Mouse (Mus musculus) kidney, embryonic 14.5 days (tissue): ENCODE results near the gene Gm49322. TPM values are rescaled to one million over a fixed set of nuclear protein-coding genes. Genes with fewer than 3 reads are reported as not detected.

Source experiments
- ATAC-seq: fragments of 200-750 bp; cut with Nextera tagmentation; 2 replicates; pipeline ENCODE4 v1.8.0; 2017; ENCODE audit warnings: moderate number of reproducible peaks, mild to moderate bottlenecking, moderate TSS enrichment, moderate library complexity; ENCODE audit not compliant: low FRiP score, low TSS enrichment
- H3K27ac ChIP-seq: fragments of 300-500 bp; sonication (generic); 2 replicates; pipeline ENCODE4 v1.5.1; 2014; ENCODE audit warnings: low read depth, mild to moderate bottlenecking, low read length, moderate library complexity, mixed read lengths
- H3K27me3 ChIP-seq: fragments of 300-500 bp; sonication (generic); 2 replicates; pipeline ENCODE4 v1.6.1; 2014; ENCODE audit warnings: mild to moderate bottlenecking, low read length; ENCODE audit not compliant: control insufficient read depth, insufficient read depth
- H3K36me3 ChIP-seq: fragments of 300-500 bp; sonication (generic); 2 replicates; pipeline ENCODE4 v1.6.1; 2014; ENCODE audit warnings: low read length, mixed read lengths; ENCODE audit not compliant: control insufficient read depth, insufficient read depth
- H3K4me1 ChIP-seq: fragments of 300-500 bp; sonication (generic); 2 replicates; pipeline ENCODE4 v1.6.1; 2014; ENCODE audit warnings: low read length, mixed read lengths; ENCODE audit not compliant: control insufficient read depth, insufficient read depth
- H3K4me2 ChIP-seq: fragments of 300-500 bp; sonication (generic); replicated peaks from 2 replicates; pipeline ENCODE4 v1.6.1; 2014; ENCODE audit warnings: low read depth, mild to moderate bottlenecking, low read length
- H3K4me3 ChIP-seq: fragments of 300-500 bp; sonication (generic); 2 replicates; pipeline ENCODE4 v1.5.1; 2014; ENCODE audit warnings: mild to moderate bottlenecking, low read length
- H3K9ac ChIP-seq: fragments of 300-500 bp; sonication (generic); 2 replicates; pipeline ENCODE4 v1.6.1; 2014; ENCODE audit warnings: low read depth, mild to moderate bottlenecking, low read length, moderate library complexity
- H3K9me3 ChIP-seq: fragments of 300-500 bp; sonication (generic); 2 replicates; pipeline ENCODE4 v1.6.1; 2016; ENCODE audit warnings: low read length; ENCODE audit not compliant: control insufficient read depth
- WGBS: fragments of 180-500 bp; shearing (Covaris S2); extraction: QIAGEN DNeasy Blood & Tissue Kit; methylation state at CpG from one replicate; pipeline ENCODE4 v1.1.7; 2014; 5-methylcytosine and 5-hydroxymethylcytosine counted together
- polyA plus RNA-seq: library from polyadenylated mRNA; unstranded; fragments of >200 nt; fragmentation: Nextera tagmentation; extraction: Ambion mirVana; gene quantifications from 2 replicates; pipeline ENCODE4 v1.2.1, GENCODE M21; 2014

Gm49322 gene
- polyA plus RNA-seq, 1 experiment from 2014 or later = 2.5 TPM

DNA sequence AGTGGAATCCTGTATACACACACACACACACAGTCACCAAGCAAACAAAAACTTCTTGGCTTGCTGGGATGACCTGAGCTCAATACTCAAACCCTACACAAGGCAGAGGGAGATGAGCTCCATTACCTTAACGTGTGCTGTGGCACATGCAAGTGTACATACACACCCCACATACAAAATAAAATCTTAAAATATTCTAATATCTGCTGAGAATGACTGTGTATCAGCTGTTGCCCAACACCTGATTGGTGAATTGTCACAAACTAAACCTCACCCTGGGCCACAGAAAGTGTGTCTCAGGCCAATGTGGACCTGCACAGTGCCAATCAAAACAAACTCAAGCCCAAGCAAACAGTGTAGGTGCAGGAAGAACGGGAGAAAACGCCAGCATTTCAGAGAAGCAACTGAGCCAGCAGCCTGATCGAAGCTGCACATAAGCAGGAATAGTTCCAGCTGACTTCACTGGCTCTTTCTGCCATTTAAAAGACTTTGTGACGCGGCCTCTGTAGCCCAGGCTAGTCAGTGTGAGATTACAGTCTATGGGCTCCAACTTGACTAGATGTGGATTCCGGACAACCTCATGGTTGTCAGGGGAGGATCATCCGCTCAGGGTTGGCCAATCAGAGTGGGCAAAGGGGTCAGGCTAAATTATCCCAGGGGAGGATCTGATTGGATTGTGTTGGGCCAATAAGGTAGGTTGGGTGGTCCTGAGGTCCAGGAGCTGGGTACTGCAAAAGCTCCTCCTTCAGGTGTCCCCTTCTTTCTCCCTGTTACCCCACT lies 13.8 kb downstream of the Gm49322 start:
- Histone ChIP-seq H3K27ac (no peak overlapping the region), H3K27me3 (no peaks in the 10 kb centered on the region), H3K9ac (no peak overlapping the region), H3K4me1 (peaks cover 13% of the 10 kb centered on the region), H3K9me3 (no peaks in the 10 kb centered on the region), H3K36me3 (peaks cover 14% of the 10 kb centered on the region), H3K4me3 (no peak overlapping the region), H3K4me2 (no peak overlapping the region)
- ATAC-seq = no peak
- 27% methylated on average over 8 of the region's 8 CpGs for WGBS

DNA sequence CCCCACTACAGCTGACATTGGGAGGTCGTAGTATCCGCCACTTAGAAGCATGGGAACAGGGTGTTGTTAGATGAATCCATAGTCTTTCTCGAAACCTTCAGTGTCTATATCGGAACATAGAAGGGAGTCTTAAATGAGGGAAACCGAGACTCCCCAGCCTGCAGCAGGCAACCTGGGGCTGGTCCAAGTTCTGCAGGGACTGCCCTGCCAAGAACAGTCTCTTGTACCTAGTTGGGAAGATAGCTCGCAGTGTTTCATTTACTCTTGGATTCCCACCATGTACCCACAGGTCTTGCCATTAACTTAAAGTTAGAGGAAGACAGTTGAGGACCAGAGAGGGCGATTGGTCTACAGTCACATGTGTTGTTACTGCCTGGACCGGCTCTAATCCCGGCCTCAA lies 14.5 kb downstream of the Gm49322 start:
- Histone ChIP-seq H3K4me1 (peaks cover 20% of the 10 kb centered on the region), H3K27me3 (no peaks in the 10 kb centered on the region), H3K9me3 (no peaks in the 10 kb centered on the region), H3K4me2 (no peak overlapping the region), H3K9ac (no peak overlapping the region), H3K27ac (no peak overlapping the region), H3K36me3 (peaks cover 7% of the 10 kb centered on the region), H3K4me3 (no peak overlapping the region)
- 87% methylated on average over 9 of the region's 9 CpGs for WGBS
- ATAC-seq = no peak

DNA sequence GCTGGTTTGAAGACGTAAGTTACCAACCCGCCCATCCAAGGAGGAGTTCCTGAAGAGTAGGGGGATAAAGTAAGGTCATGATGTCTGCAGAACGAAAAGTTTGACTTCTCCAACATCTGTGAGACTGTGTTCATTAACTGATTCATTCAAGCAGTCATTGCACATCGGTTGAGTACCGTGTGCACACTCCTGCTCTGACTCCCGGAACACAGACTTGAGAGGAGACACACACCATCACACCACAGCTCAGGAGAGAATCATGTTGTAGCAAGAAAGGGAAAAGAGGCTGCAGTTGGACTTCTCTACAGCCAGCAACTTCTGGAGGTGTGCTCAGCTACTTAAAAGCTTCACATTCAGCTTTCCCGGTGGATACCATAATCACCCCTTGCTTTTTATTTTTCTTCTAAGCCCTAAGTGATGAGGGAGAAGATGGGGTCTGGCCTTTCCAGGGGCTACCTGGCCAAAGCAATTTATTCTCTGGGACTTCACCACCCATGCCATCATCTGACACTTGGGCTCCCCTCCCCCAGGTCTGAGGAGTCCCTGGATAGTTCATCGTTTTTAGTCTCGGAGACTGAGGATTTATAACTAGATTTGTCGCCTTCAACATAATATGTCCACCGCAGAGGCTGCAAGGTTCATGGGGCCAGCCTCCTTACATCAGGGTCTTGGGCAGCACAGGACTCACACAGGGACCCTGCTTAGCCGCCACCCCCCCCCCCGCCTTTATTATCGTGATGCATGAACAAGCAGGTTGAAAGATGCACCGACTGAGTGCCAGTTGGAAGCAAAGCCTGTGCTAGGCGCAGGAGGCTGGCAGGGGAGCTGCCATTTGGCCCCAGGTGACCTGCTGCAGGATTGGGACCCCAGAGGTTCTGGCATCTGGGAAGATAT lies 15.2 kb downstream of the Gm49322 start:
- no peak for ATAC-seq
- H3K9ac ChIP-seq = peak overlapping the region; percentile 52
- H3K36me3 ChIP-seq = peaks cover 5% of the 10 kb centered on the region
- H3K4me3 ChIP-seq = peak overlapping the region; percentile 74
- no peaks in the 10 kb centered on the region for H3K27me3 ChIP-seq
- peak overlapping the region; percentile 95 for H3K27ac ChIP-seq
- WGBS = 43% methylated on average over 16 of the region's 16 CpGs
- no peaks in the 10 kb centered on the region for H3K9me3 ChIP-seq
- peak overlapping the region; percentile 82 for H3K4me2 ChIP-seq
- H3K4me1 ChIP-seq = peaks cover 26% of the 10 kb centered on the region

DNA sequence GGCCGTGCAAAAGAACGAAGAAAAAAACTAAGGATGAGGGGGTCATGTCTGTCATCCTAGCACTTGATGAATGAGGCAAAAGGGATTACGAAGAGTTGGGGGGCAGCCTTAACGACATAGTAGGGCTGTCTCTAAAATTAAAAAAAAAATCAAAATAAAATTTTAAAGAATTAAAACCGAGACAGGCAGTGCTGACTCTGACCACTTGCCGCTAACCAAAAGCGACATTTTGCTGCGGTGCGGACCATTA lies 15.8 kb downstream of the Gm49322 start:
- Histone ChIP-seq H3K27ac (peak overlapping the region; percentile 95), H3K4me2 (peak overlapping the region; percentile 82), H3K9me3 (no peaks in the 10 kb centered on the region), H3K36me3 (peaks cover 4% of the 10 kb centered on the region; the same call in 1 of the 2 replicates), H3K9ac (peak overlapping the region; percentile 52), H3K4me1 (peaks cover 30% of the 10 kb centered on the region), H3K27me3 (no peaks in the 10 kb centered on the region), H3K4me3 (peak overlapping the region; percentile 74)
- no peak for ATAC-seq
- 4% methylated on average over 9 of the region's 9 CpGs for WGBS

DNA sequence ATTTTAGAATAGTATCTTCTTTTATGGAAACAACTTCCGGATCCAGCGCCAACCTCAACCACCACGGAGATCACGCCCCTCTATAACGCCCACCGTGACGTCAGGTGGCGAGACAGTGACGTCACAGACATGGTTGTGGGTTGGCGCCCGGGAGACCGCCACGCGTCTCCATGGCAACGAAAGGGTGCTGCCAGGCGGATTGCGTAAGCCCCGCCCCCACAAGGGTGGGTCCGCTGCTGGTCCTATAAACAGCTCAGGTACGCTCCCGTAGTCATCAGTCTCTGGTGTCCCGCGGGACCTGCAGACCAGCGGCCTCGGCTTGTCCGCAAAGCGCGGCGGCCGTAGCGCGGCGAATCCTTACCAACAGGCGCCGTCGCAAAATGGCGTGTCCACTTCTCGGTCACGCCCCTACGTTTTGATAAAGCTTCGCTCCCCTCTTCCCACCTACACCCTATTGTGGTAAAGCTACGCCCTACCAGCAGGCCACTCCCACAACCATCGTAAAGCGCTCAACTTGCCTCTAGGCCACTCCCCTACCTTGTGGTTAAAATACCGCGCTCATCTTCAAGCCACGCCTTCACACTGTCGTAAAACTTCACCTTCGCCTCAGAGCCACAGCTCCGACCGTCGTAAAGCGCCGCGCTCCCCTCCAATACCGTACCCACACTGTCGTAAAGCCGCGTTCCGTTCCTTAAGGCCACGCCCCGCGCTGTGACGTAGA lies 16.3 kb downstream of the Gm49322 start:
- Histone ChIP-seq H3K4me1 (peaks cover 30% of the 10 kb centered on the region), H3K4me3 (peak overlapping the region; percentile 74), H3K36me3 (peaks cover 4% of the 10 kb centered on the region; the same call in 1 of the 2 replicates), H3K27me3 (no peaks in the 10 kb centered on the region), H3K27ac (peak overlapping the region; percentile 95), H3K9ac (peak overlapping the region; percentile 52; the same call in 1 of the 2 replicates), H3K9me3 (no peaks in the 10 kb centered on the region), H3K4me2 (peak overlapping the region; percentile 82)
- ATAC-seq = peak; percentile 94
- under 1% methylated on average over 64 of the region's 64 CpGs for WGBS

DNA sequence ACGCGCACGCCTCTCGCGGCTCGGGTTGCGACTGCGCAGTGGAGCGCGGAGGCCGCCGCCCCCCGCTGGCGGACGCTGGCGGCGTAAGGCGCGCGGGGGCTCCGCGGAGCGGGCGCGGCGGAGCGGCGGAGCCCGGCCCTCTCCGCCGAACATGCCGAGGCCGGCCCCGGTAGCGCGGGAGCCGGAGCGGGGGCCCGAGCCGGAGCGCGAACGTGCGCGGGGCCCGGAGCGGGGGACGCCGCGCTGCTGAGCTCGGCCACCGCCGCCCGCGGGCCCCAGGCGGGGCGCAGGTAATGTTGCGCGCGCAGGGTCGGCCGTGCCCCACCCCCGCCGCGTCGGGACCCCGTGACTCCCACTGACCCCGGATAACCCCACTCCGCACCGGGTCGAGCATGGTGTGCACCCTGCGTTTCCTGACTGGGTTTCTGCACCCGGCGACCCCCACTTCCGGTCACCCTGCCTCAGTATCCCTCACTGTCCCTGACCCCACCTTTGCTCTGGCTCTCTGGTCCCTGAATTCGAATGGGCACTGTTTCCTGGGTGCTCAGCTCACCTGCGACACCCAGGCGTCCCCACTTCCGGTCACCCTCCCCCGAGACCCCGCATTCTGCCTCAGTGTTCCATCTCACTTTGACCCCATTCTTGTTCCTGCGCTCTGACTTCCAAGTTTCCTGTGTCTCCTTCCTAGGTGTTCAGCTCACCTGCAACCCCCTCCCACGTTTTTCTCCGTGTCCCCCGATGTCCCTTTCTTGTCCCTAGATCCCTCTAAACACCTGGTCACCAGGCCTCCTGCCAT lies 17.0 kb downstream of the Gm49322 start, which contains the start of gene Csnk1g2:
Gene Csnk1g2 (plus strand): TSS at position 178 of the 796 bp plus-strand sequence.
- Histone ChIP-seq H3K4me1 (peaks cover 37% of the 10 kb centered on the region), H3K4me3 (peak within 1 kb of the TSS; percentile 74), H3K36me3 (peaks cover 7% of the 10 kb centered on the region; the same call in 1 of the 2 replicates), H3K27me3 (no peaks in the 10 kb centered on the region), H3K4me2 (peak within 1 kb of the TSS; percentile 82), H3K9ac (peak within 1 kb of the TSS; percentile 95), H3K27ac (peak within 1 kb of the TSS; percentile 95), H3K9me3 (no peaks in the 10 kb centered on the region)
- WGBS = under 1% methylated on average over 62 of the region's 85 CpGs
- peak; percentile 14 for ATAC-seq

DNA sequence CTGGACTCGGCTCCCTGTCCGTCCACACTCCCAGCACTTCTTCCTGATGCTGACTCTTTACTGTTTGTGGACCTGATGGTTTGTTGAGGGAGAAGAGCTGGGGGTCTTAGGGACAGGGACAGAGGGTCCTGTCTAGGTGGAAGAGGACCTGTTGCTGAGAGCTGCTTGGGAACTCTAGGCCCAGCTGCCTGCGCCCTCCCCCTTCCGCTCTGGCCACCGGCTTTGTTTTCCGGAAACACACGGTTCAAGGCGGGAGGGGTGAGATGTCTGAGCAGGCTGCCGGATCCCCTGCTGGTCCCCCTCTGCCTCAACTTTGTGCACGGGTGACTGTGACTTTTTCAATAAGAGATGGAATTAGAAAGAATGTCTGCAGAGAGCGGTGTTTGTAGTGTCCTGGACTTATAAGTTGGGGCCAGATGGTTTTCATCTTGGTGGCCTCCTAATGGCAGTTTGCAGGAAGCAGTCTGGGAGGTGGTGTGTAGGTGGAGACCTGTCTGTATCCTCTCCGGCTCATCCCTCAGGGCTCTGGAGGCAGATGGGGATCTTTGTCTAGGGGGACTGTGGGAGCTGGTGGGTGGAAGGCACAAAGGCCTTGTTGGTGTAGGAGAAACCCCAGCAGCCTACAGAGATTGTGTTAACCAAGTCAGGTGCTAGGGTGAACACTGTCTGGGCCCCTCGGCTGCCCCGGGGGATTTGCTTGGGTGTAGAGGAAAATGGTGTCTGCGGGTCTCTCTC lies 17.8 kb downstream of the Gm49322 start:
- no peaks in the 10 kb centered on the region for H3K9me3 ChIP-seq
- WGBS = 6% methylated on average over 15 of the region's 15 CpGs
- peak overlapping the region; percentile 74 for H3K4me3 ChIP-seq
- peak overlapping the region; percentile 95 for H3K9ac ChIP-seq
- no peaks in the 10 kb centered on the region for H3K27me3 ChIP-seq
- ATAC-seq = no peak
- peaks cover 39% of the 10 kb centered on the region for H3K4me1 ChIP-seq
- peak overlapping the region; percentile 73 for H3K4me2 ChIP-seq
- peak overlapping the region; percentile 81 for H3K27ac ChIP-seq
- H3K36me3 ChIP-seq = peaks cover 7% of the 10 kb centered on the region; the same call in 1 of the 2 replicates

DNA sequence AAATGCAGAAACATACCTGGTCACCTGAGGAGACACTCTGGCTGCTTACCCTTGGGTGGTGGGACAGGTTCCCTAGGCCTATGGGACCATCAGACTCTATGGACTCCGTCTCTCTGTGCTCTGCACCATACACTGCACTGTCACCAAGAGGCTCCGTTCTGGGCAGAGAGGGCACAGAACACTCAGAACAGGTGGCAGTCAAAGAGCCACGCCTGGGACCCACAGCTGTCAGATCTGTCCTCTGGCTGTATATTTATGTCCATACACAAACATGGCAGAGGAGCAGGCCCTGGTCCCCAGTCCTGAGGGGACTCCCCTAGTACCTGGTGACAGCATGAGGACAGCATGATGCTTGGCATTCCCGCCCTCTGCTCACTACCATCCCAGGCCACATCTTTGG lies 19.9 kb downstream of the Gm49322 start:
- Histone ChIP-seq H3K9me3 (no peaks in the 10 kb centered on the region), H3K9ac (no peak overlapping the region), H3K4me2 (no peak overlapping the region), H3K27ac (no peak overlapping the region), H3K36me3 (peaks cover 8% of the 10 kb centered on the region), H3K4me1 (peaks cover 39% of the 10 kb centered on the region), H3K4me3 (no peak overlapping the region), H3K27me3 (no peaks in the 10 kb centered on the region)
- no peak for ATAC-seq
- WGBS = 82% methylated on average over 4 of the region's 4 CpGs
